Mouse (Mus musculus): ENCODE results near the gene AU015836.
"Not testable (repeated sequence)": the region's sequence is repeated elsewhere in the genome, so short reads cannot be mapped to it uniquely, and the experiment has no call there.

AU015836 gene

GRCm38 (mm10) chrX:93968444-93968843, at the start of gene AU015836:
Gene AU015836 (plus strand): TSS chrX:93968659.
- no peak for DNase-seq (ENCODE audit: low spot score)

- no peak for DNase-seq (ENCODE audit: low spot score)
These were observed 49.4 kb upstream of the AU015836 start for GRCm38 (mm10) chrX:93919017-93919416.

DNA sequence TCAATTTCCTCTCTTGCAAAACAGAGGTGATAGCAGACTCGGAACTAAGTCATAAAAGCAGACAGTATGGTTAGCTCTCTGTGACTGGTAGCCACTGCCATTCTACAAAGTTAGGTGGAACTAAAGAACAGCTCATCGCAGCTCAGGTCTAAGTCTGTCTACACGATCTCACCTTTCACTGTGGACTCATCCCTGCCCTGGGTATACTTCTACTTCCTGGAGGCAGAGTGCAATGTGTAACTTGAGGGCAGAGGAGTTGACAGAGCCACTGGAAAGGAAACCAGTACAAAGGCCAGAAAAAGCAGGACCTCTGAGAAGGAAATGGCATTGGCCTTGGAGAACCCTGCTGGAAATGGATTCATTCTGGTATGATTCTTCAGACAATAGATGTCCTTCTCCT, 40.1 kb upstream of the AU015836 start:
- DNase-seq (ENCODE audit: low spot score): no peak

- DNase-seq (ENCODE audit: low spot score): peak; percentile 55
These were observed 39.7 kb upstream of the AU015836 start for GRCm38 (mm10) chrX:93928794-93929193.

GRCm38 (mm10) chrX:93931694-93932093, 36.8 kb upstream of the AU015836 start:
- no peak for DNase-seq (ENCODE audit: low spot score)

DNA sequence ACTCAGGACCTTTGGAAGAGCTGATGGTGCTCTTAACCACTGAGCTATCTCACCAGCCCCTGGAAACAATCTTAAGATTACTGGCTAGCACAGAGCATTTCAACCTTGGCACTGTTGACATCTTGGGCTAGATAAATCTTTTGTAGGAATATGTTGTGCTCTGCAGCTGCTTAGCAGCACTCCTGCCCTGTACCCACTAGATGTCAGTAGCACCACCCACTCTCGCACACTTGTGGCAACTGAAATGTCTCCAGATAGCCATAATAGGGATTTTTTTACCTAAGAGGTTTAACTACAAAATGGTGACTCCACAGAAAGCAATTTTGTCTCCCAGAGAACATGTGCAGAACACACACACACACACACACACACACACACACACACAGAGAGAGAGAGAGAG, 11.7 kb upstream of the AU015836 start:
- peak; percentile 3 for DNase-seq (ENCODE audit: low spot score)

GRCm38 (mm10) chrX:93958502-93958901, 10.0 kb upstream of the AU015836 start:
- no peak for DNase-seq (ENCODE audit: low spot score)

GRCm38 (mm10) chrX:93980341-93980740, 11.9 kb downstream of the AU015836 start:
- no peak for DNase-seq (ENCODE audit: low spot score)

DNA sequence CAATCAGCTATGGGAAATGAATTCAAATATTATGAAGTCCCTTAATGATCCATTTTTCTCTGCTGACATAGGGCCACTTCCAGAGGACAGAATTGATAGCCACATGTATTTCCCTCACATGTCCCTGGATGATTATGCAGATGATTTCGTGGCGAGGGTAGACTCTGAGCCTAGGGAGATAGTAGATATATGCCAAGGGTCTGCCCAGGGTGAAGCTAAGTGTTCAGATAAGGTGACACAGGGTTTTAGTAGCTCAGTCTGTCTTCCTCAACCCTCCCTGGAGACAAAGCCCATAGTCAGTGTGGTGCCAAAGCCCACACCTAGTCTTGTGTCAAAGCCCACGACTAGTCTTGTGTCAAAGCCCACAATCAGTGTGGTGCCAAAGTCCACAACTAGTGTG, 13.7 kb downstream of the AU015836 start:
- DNase-seq (ENCODE audit: low spot score): no peak

GRCm38 (mm10) chrX:93985096-93985495, 16.6 kb downstream of the AU015836 start:
- DNase-seq (ENCODE audit: low spot score): not testable (repeated sequence)

DNA sequence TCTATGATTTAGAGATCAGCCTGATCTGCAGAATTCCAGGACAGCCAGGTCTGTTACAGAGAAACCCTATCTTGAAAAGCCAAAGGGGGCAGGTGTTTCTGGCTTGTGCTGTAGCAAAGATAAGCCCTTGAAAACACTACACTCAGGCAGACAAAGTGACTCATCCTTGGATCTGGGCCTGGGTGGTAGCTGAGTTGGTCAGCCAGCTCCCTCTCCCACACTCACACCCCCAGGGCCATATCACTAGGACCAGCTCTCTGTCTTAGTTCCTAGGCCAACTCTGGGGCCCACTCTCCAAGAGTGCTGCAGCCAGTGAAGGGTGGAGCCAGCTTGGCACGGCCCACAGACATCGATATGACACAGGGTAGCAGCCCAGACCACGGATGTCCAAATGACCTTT, 38.5 kb downstream of the AU015836 start:
- peak; percentile 49 for DNase-seq (ENCODE audit: low spot score)

DNA sequence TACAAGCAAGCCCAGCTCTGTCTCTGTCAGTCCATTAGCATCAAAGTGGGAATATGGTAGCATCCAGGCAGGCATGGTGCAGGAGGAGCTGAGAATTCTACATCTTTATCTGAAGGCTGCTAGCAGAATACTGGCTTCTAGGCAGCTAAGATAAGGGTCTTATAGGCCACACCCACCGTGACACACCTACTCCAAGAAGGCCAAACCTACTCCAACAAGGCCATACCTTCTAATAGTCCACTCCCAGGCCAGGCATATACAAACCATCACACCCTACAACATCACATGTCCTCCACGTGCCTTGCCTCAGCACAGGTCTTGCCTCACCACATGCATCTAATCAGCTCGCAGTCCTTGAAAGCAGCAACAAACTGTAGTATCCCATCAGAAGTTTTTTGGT, 41.0 kb downstream of the AU015836 start:
- DNase-seq (ENCODE audit: low spot score): peak; percentile 45

- DNase-seq (ENCODE audit: low spot score): no peak
These were observed 43.3 kb downstream of the AU015836 start for GRCm38 (mm10) chrX:94011656-94012173.

DNA sequence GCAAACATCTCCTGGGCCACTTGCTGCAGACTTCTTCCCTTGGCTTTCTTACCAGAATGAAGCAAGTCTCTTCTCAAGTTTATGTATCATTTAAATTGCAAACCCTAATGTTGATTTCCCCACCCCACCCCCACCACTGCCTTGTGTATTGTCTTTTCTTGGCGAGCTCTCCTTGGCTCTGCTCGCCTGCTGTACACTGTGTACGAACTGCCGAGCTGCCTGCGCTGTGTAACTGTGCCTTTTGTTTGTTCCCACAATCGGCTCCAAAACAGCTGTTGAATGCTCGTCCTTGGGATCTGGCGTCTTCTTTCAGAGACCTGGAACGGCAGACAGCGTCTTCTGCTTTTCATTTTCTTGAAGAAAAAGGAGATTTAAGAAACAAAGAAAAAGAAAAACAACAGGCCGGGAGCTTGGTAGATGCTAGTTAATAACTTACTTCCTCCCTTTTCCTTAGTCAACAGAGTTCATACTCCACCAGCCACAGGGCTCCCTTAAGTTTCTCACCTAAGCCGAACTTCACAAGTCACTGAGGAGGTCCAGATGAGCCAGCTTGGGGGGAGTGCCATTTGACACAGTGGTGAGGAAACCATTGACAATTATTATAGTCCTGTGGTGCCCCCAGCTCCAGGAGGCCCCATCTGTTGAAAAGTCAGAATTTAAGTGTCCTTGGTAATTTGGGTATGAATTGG, 44.2 kb downstream of the AU015836 start:
- DNase-seq (ENCODE audit: low spot score): no peak

GRCm38 (mm10) chrX:94016891-94017290, 48.4 kb downstream of the AU015836 start:
- DNase-seq (ENCODE audit: low spot score): no peak

- DNase-seq (ENCODE audit: low spot score): no peak
These were observed 53.9 kb downstream of the AU015836 start for GRCm38 (mm10) chrX:94022264-94022874.

All from c-Kit-positive CD71-positive TER-119-positive erythroid progenitor cells, embryonic 14.5 days (primary cell).